Mouse (Mus musculus) stomach, embryonic 14.5 days (tissue): ENCODE results near the gene Lin52. TPM values are rescaled to one million over a fixed set of nuclear protein-coding genes. Genes with fewer than 3 reads are reported as not detected.

Source experiments
- ATAC-seq: fragments of 200-750 bp; cut with Nextera tagmentation; 2 replicates; pipeline ENCODE4 v1.8.0; 2017; ENCODE audit warnings: low read depth, moderate TSS enrichment; ENCODE audit not compliant: insufficient number of reproducible peaks, insufficient read depth, low FRiP score
- H3K27ac ChIP-seq: fragments of 300-500 bp; sonication (generic); 2 replicates; pipeline ENCODE4 v1.5.1; 2014; ENCODE audit warnings: mild to moderate bottlenecking, low read length, moderate library complexity, mixed read lengths
- H3K27me3 ChIP-seq: fragments of 300-500 bp; sonication (generic); 2 replicates; pipeline ENCODE4 v1.6.1; 2014; ENCODE audit warnings: low read length, control low read depth, mixed read lengths; ENCODE audit not compliant: control insufficient read depth, insufficient read depth
- H3K36me3 ChIP-seq: fragments of 300-500 bp; sonication (generic); 2 replicates; pipeline ENCODE4 v1.6.1; 2014; ENCODE audit warnings: mild to moderate bottlenecking, control low read depth, low read length, moderate library complexity, mixed read lengths; ENCODE audit not compliant: control insufficient read depth, insufficient read depth
- H3K4me1 ChIP-seq: fragments of 300-500 bp; sonication (generic); 2 replicates; pipeline ENCODE4 v1.6.1; 2014; ENCODE audit warnings: low read length, control low read depth, mixed read lengths; ENCODE audit not compliant: control insufficient read depth, insufficient read depth
- H3K4me2 ChIP-seq: fragments of 300-500 bp; sonication (generic); replicated peaks from 2 replicates; pipeline ENCODE4 v1.6.1; 2014; ENCODE audit warnings: low read depth, low read length, control low read depth
- H3K4me3 ChIP-seq: fragments of 300-500 bp; sonication (generic); 2 replicates; pipeline ENCODE4 v1.5.1; 2014; ENCODE audit warnings: low read depth, low read length, control low read depth
- H3K9ac ChIP-seq: fragments of 300-500 bp; sonication (generic); replicated peaks from 2 replicates; pipeline ENCODE4 v1.6.1; 2014; ENCODE audit warnings: low read depth, mild to moderate bottlenecking, control low read depth, low read length, moderate library complexity, mixed read lengths
- H3K9me3 ChIP-seq: fragments of 300-500 bp; sonication (generic); 2 replicates; pipeline ENCODE4 v1.6.1; 2016; ENCODE audit warnings: low read depth, low read length, control low read depth; ENCODE audit not compliant: control insufficient read depth
- WGBS: fragments of 180-500 bp; shearing (Covaris S2); extraction: QIAGEN DNeasy Blood & Tissue Kit; methylation state at CpG from one replicate; pipeline ENCODE4 v1.1.7; 2014; 5-methylcytosine and 5-hydroxymethylcytosine counted together
- polyA plus RNA-seq: library from polyadenylated mRNA; unstranded; fragments of >200 nt; fragmentation: Nextera tagmentation; extraction: Ambion mirVana; gene quantifications from 2 replicates; pipeline ENCODE4 v1.2.1, GENCODE M21; 2014

Lin52 gene
- polyA plus RNA-seq, 1 experiment from 2014 or later, result 23.0 TPM

- Histone ChIP-seq H3K9me3 (no peaks in the 10 kb centered on the region), H3K9ac (no peak overlapping the region), H3K27me3 (peaks cover 30% of the 10 kb centered on the region; the same call in 1 of the 2 replicates), H3K4me2 (no peak overlapping the region), H3K4me1 (no peaks in the 10 kb centered on the region; the same call in 1 of the 2 replicates), H3K36me3 (no peaks in the 10 kb centered on the region), H3K4me3 (no peak overlapping the region), H3K27ac (no peak overlapping the region)
- WGBS, result 72% methylated on average over 6 of the region's 6 CpGs
- no peak for ATAC-seq
Measured at GRCm38 (mm10) chr12:84567576-84567975, 116.4 kb downstream of the Lin52 start.

GRCm38 (mm10) chr12:84569336-84569970 is 118.2 kb downstream of the Lin52 start, which contains the start of gene Vsx2:
Gene Vsx2, plus strand, starts transcription at chr12:84569762.
- no peak within 1 kb of the TSS for H3K9ac ChIP-seq
- no peak within 1 kb of the TSS for H3K27ac ChIP-seq
- no peaks in the 10 kb centered on the region; the same call in 1 of the 2 replicates for H3K4me1 ChIP-seq
- H3K36me3 ChIP-seq, result no peaks in the 10 kb centered on the region
- peaks cover 40% of the 10 kb centered on the region for H3K27me3 ChIP-seq
- H3K9me3 ChIP-seq, result no peaks in the 10 kb centered on the region
- no peak within 1 kb of the TSS for H3K4me2 ChIP-seq
- ATAC-seq, result no peak
- H3K4me3 ChIP-seq, result no peak within 1 kb of the TSS
- WGBS, result 4% methylated on average over 25 of the region's 25 CpGs

GRCm38 (mm10) chr12:84569976-84570693 is 118.9 kb downstream of the Lin52 start:
- WGBS, result 1% methylated on average over 39 of the region's 40 CpGs
- no peak overlapping the region for H3K4me3 ChIP-seq
- ATAC-seq, result no peak

DNA sequence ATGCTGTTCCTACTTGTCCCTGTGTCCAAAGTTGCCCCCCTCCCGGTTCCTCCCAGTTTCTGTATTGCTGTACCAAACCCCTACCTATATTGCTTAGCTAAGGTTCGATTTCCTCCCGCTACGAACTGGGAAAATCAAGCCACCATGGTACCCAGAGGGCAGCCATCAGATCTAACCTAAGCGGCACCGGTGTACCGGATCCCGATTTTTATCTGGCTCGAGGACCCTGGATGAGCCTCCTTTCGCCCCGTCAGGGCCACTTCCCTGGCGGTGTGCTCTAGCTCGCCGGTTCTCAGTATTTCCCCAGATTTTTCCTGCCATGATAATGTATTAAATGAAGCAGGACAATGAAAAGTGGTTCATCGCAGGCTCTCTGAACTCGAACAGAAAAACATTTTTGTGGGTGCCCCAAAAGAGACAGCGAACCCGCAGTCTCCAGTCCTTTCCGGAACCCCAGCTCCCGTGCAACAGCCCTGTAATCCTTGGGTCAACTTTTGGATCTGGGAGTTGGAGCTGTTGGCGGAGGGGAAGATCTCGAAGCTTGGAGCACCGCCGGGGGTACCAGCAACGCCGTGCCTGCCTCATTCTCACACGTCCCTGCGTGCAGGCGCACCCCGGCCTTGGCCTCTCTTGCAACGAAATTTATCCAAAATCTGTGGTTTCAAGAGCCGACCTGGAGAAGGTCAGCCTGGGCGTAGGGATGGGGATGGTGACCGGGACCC is 119.6 kb downstream of the Lin52 start:
- no peaks in the 10 kb centered on the region; the same call in 1 of the 2 replicates for H3K4me1 ChIP-seq
- H3K9ac ChIP-seq, result no peak overlapping the region
- no peaks in the 10 kb centered on the region for H3K9me3 ChIP-seq
- ATAC-seq, result no peak
- 3% methylated on average over 34 of the region's 34 CpGs for WGBS
- H3K27me3 ChIP-seq, result peaks cover 40% of the 10 kb centered on the region
- H3K36me3 ChIP-seq, result no peaks in the 10 kb centered on the region
- no peak overlapping the region for H3K4me3 ChIP-seq
- no peak overlapping the region for H3K27ac ChIP-seq
- no peak overlapping the region for H3K4me2 ChIP-seq

More at GRCm38 (mm10) chr12:84569976-84570693, 118.9 kb downstream of the Lin52 start:
- Histone ChIP-seq H3K9ac (no peak overlapping the region), H3K4me2 (no peak overlapping the region), H3K36me3 (no peaks in the 10 kb centered on the region), H3K27ac (no peak overlapping the region), H3K27me3 (peaks cover 40% of the 10 kb centered on the region), H3K4me1 (no peaks in the 10 kb centered on the region; the same call in 1 of the 2 replicates), H3K9me3 (no peaks in the 10 kb centered on the region)

GRCm38 (mm10) chr12:84571466-84572340 is 120.5 kb downstream of the Lin52 start:
- H3K9ac ChIP-seq, result no peak overlapping the region
- H3K36me3 ChIP-seq, result no peaks in the 10 kb centered on the region
- H3K4me1 ChIP-seq, result no peaks in the 10 kb centered on the region; the same call in 1 of the 2 replicates
- H3K27me3 ChIP-seq, result peaks cover 40% of the 10 kb centered on the region
- 1% methylated on average over 43 of the region's 43 CpGs for WGBS
- no peak overlapping the region for H3K27ac ChIP-seq
- no peak for ATAC-seq
- H3K9me3 ChIP-seq, result no peaks in the 10 kb centered on the region
- no peak overlapping the region for H3K4me2 ChIP-seq
- H3K4me3 ChIP-seq, result no peak overlapping the region

- no peak overlapping the region for H3K27ac ChIP-seq
- ATAC-seq, result no peak
- no peaks in the 10 kb centered on the region for H3K9me3 ChIP-seq
- no peak overlapping the region for H3K4me3 ChIP-seq
- no peak overlapping the region for H3K4me2 ChIP-seq
- peaks cover 39% of the 10 kb centered on the region for H3K27me3 ChIP-seq
- no peaks in the 10 kb centered on the region; the same call in 1 of the 2 replicates for H3K4me1 ChIP-seq
- WGBS, result 5% methylated on average over 7 of the region's 7 CpGs
- no peaks in the 10 kb centered on the region for H3K36me3 ChIP-seq
- no peak overlapping the region for H3K9ac ChIP-seq
Measured at GRCm38 (mm10) chr12:84572341-84572720, 121.1 kb downstream of the Lin52 start.

DNA sequence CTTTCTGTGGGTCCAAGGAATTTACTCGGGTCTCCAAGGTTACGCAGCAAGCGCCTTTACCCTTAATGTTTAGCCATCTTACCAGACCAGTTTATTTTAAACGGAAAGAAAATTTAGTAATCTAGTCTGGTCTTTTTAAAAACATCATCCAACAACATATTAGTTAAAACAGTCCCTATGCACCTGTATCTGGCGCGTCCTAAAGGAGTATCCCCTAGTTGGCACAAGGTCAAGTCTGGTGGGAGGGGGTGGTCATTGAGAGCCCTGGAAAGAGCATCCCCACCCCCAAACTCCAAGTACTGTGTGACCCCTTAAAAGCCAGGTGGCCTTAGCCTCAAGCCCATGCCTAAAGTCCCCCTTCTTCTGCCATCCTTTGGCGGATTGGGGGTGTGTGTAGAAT is 121.9 kb downstream of the Lin52 start:
- Histone ChIP-seq H3K4me2 (no peak overlapping the region), H3K27ac (no peak overlapping the region), H3K36me3 (no peaks in the 10 kb centered on the region), H3K4me3 (no peak overlapping the region), H3K9ac (no peak overlapping the region), H3K27me3 (peaks cover 33% of the 10 kb centered on the region), H3K9me3 (no peaks in the 10 kb centered on the region), H3K4me1 (no peaks in the 10 kb centered on the region; the same call in 1 of the 2 replicates)
- ATAC-seq, result no peak
- WGBS, result 19% methylated on average over 7 of the region's 7 CpGs
